Mouse (Mus musculus) 3134 (cell line): Measurements from ENCODE around the gene Vmn1r32.

Experiments used
- DNase-seq: peaks from one replicate; pipeline ENCODE4 v3.0.0-alpha.2; 2011; ENCODE audit warnings: low spot score; ENCODE audit not compliant: insufficient read length; ENCODE audit errors: extremely low read depth

Vmn1r32 gene

DNA sequence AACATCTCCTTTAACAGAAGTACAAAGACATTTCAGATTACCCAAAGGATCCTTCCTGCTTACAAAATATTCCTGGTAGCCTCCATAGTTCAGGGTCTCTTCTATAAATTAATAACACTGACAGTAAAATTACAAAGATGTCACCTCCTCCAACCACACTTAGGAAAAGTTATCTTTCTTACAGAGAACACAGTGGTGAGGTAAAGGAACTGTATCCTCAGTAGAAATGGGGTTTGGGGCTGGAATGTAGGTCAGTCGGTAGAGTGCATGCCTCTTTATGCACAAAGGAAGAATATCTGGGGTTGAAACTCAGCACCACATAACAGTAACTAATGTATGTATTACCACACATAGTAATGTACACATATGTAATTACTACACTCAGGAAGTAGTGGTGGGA, at the start of gene Vmn1r32:
Gene Vmn1r32, minus strand, starts transcription at position 101 of the 400 bp plus-strand sequence.
- DNase-seq: no peak

DNA sequence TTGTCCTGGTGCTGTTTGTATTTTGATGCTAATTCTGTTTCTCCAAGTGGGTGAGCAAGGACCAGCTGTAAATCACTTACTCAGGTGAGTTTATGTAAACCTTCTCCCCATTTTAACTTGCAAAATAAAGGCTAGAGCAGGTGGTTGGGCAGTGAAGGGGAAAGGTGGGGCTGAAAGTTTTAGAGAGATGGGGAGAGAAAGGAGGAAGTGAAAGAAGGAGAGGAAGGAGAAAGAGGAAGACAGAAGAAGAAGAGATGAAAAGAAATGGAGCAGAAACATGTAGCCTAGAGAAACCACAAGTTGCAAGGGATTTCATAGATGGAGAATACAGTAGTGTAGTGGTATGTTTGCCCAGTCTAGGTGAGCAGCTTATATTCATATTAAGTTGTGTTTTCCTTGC, 35.9 kb upstream of the Vmn1r32 start:
- no peak for DNase-seq

DNA sequence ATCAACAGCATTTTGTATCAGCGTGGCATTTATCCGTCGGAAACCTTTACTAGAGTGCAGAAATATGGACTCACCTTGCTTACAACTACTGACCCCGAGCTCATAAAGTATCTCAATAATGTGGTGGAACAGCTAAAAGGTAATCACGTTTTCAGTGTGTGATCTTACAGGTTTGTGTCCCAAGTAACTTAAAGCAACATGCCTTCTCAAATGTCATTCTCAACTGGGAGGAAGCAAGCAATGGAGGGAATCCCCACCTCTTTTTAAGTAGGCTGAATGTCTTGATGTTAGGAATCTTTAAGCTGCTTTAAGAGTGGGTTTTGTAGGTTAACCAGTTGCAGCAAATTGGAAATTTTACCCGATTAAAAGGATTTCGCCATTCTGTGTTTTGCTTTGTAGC, 23.9 kb downstream of the Vmn1r32 start:
- DNase-seq: no peak

DNA sequence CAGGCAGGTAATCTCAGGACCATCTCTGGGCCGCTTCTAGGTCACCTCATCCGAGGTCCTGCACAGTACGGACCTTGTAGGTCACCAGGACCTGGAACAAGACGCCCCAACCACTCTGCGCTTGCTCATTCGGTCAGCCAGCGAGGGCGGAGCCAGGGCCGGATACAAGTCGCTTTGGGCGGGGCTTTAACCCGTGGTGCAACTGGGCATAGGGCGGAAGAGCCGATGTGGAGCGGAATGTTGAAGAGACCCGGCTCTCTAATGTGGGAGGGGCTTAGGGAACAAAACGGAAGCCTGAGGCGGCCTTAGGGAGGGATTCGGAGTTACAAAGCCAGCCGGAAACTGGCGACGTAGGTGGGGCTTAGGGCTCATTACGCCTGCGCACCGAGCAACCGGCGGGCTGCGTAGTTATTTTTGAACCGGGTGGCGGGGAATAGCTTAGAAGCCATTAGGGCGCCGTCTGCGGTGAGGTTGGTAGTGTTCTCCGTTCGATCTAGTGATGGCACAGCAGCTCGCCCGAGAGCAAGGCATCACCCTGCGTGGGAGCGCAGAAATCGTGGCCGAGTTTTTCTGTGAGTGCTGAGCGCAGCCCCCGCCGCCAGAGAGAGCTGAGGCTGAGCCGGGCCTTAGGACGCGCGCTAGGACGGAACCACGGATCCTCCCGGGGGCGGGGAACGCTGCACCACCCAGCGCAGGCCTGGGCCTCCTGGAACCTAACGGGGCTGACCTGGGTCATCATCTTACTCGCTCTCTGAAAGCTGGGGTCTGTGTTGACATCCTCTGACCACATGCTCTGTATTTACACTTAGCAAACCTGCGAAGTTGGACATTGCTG, 24.7 kb downstream of the Vmn1r32 start, which contains the start of gene Mad2l1:
Gene Mad2l1, plus strand, starts transcription at position 363 of the 835 bp plus-strand sequence.
- DNase-seq: peak; percentile 99

DNA sequence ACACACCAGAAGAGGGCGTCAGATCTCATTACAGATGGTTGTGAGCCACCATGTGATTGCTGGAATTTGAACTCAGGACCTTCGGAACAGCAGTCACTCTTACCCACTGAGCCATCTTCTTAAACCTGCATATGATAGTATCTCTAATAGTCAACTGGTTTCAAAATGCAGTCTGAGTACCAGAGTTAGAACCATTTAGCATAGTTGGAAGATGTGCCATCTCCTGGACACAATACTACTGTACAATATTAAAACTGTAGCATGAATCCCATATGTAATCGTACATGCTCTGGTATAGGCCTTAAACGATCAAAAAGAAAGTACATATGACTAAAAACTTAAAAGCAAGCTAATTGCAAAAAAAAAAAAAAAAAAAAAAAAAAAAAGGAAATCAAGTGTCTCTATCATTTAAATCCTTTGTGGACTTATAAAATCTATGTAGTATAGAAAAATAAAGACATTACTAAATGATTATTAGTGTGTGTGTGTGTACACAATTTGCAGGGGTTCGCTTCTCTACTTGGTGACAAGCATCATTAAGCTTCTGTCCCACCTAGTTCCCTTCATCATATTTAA, 25.4 kb downstream of the Vmn1r32 start:
- DNase-seq: peak; percentile 52

DNA sequence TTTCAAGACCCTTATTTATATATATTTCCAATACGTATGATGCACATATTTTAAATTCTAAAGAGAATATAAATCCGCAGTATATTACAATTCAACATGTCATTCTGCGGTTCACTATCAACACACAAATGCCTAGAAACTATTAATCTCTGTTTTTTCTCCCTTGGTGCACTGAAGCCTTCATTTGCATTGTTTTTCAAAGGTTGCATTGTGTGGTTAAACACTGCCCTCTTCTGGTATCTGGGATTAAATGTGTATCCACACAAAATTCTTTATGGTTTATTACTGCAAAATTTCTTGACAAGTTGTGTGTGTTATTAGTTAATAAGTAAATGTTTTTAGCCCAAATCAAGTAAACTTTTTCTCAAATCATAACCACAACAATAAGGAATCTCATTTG, 26.7 kb downstream of the Vmn1r32 start:
- DNase-seq: peak; percentile 46

DNA sequence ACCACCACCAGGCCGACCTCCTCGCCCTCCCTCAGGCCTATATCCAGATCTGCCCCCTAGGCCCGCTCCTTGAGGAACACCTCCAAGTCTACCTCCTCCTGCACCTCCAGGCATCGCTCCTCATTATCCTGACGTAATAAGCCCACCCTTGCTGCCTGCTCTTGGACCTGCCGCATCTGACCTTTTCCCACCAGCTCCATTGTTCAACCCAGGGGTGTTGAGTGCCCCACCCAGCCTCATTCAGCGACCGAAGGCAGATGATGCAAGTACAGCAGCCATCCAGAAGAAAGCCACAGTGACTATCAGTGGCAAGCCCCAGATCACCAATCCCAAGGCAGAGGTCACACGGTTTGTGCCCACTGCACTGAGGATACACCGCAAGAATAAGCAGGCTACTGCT, 31.5 kb downstream of the Vmn1r32 start:
- no peak for DNase-seq

DNA sequence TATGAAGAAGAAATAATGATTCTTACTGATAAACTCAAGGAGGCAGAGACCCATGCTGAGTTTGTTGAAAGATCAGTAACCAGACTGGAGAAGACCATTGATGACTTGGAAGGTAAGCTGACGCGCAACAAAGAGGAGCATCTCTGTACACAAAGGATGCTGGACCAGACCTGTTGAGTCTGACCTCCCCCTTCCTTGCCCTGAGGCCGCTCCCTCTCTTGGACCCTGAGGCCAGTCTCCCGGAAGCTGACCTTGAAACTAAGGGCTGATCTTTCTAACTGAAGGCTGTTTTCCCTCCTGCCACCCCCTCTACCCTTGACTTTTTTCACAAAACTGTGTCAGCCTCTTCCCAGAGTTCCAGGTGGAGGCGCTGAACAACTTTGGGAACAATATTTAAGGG, 43.5 kb downstream of the Vmn1r32 start:
- DNase-seq: no peak
